Mouse (Mus musculus): Measurements from ENCODE around the gene B4galnt1.
A peak's percentile ranks its signal among the peaks of the same experiment; 100 is the strongest.

Gene B4galnt1

DNA sequence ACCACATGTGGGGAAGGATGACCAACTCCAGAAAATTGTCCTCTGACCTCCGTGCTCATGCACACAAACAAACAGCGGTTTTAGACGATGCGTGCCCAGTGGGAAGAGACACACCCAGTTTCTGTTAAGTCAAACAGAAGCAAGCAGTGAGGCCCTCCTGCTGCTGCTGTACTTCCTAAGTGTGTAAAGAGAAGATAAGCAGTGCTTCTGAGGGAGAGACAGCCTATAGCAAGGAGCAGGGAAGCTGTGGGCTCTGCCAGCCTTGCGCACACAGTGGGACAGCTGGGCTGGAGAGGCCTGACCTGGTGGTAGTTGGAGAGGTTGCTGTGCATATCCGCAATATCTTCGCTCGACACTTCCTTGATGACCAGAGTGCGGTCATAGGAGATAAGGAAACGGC lies 40.3 kb downstream of the B4galnt1 start:
- no peak for DNase-seq (ENCODE audit: inconsistent age in 2 of 2, low spot score in 1 of 2)

DNA sequence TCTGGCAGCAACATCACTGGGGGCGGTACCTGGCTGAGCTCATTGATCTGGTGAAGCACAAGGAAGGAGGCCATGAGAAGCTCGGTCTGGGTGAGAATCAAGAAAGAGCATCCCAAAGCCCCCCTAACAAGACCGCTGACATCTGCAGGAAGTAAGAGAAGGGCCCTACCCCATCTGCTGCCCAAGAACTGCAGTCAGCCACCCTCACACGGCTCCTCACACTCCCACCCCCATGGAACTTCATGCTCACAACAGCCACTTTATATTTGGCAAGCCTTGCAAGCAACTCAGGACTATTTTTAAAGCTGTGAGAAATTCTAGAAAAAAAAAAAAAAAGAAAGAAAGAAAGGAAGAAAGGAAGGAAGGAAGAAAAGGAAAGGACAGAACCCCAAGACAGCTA lies 43.9 kb downstream of the B4galnt1 start:
- DNase-seq (ENCODE audit: inconsistent age in 2 of 2, low spot score in 1 of 2): no peak

DNA sequence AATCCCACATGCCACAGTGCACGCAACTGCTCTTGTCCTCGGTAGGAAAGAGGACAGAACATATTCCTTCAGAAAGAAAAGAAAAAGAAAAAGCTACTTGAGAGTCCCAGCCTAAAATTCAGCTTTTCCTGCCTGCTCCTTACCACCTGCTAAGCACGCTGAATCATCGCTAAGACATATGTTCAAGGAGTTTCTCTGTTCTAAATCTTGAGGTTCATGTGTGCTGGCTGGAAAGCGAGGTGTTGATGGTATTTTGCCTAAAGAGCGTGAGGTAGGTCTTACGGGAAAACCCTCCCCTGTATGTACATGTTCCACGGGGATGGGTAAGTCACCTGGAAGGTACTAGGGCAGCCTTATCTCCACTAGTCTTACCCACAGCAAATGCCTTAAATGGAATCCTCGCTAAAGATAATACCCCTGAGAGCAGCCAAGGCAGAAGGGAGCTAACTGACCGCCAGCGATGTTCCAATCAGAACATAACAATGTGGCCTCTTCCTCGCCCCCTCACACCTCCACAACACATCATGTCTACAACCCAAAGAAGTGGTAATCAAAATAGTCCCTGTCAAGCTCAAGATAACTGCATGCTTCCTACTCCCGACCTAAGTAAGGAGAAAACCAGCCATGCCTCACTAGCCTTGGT lies 45.0 kb downstream of the B4galnt1 start:
- no peak for DNase-seq (ENCODE audit: inconsistent age in 2 of 2, low spot score in 1 of 2)

DNA sequence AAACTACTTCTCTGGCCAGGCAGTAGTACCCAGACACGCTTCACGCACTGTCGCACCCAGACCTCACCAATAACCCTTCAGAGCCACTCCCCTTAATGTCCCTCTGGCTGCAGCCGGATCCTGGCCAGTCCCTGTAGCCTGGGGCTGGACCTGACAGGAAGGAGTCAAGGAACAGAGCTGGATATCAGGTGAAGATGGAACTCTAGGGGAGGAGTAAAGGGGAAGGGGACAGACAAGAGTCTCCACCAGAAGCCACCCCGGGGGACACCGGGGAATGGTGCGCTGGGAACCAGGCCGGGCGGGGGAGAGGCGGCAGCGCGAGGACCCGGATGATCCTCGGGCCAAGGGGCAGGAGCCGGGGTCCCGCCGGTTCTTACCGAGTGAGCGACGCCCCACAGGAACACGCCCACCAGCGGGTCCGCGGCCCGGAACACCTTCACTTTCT lies 46.0 kb downstream of the B4galnt1 start:
- no peak for DNase-seq (ENCODE audit: inconsistent age in 2 of 2, low spot score in 1 of 2)

DNA sequence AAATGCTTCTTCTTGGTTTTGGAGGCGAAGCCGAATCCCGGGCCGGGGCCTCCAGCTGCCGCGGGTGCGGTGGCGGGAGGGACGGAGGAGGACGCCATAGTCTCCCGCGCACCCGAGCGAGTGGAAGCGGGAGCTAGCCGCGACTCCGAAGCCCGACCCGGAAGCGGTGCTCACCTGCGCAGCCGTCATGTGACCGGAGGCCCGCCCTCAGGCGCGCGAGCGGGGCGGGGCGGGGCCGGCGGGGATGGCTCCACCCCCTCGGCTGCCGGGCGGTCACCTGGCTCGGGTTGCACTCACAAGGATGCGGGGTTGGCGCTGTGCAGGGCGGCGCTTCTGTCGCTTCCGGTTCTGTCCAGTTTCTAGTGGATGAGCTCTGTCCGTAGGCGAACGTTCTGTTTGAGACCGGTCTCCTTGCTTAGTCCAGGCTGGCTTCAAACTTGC lies 46.4 kb downstream of the B4galnt1 start, which contains the start of gene Pip4k2c:
Gene Pip4k2c (minus strand): TSS at position 172 of the 441 bp plus-strand sequence.
- DNase-seq (ENCODE audit: inconsistent age in 2 of 2, low spot score in 1 of 2): peak; percentile 96 to 97

GRCm38 (mm10) chr10:127213272-127213671 lies 48.2 kb downstream of the B4galnt1 start:
- peak in 1 of 2 experiments; percentile 24 for DNase-seq (ENCODE audit: inconsistent age in 2 of 2, low spot score in 1 of 2)

DNA sequence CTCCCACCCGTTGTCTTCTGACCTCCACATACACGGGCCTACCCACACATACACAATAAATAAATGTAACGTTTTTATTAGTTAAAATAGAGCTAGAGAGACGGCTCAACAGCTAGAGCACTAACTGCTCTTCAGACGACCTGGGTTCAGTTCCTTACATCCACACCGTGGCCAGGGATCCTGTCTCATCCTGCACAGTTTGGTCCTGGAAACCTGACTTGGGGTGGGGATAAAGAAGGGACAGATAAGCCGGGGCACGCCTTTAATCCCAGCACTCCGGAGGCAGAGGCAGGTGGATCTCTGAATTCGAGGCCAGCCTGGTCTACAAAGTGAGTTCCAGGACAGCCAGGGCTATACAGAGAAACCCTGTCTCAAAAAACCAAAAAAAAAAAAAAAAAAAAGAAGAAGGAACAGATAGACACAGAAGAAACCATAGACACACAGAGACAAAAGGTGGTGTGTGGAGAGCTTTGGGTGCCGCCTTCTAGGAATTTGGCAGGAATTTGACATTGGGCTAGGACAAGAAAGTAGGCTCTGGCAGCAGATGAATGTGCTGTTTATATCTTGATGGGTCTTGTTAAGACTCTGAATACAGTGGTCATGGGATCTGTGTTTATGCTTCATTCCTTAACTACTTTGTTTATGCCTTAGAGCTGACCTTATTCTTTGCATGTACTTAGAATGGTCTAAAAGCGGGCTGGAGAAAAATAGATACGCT lies 48.8 kb downstream of the B4galnt1 start:
- no peak for DNase-seq (ENCODE audit: inconsistent age in 2 of 2, low spot score in 1 of 2)

GRCm38 (mm10) chr10:127214422-127214803 lies 49.4 kb downstream of the B4galnt1 start:
- DNase-seq (ENCODE audit: inconsistent age in 2 of 2, low spot score in 1 of 2): no peak

DNA sequence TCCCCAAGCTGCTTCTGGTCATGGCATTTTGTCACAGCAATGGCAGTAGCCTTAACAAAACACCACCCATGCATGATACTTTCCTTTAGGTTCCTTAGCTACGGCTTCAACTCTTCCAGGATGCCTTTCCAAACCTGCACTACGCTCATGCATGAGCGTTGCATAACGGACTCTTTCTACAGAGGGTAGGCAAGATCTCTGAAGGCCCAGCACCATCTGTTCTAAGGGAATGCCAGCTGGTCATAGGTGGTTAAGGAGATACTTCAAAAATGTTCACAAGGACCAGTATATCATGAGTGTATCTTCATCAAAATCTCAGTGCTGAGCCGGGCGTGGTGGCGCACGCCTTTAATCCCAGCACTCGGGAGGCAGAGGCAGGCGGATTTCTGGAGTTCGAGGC lies 51.4 kb downstream of the B4galnt1 start:
- no peak for DNase-seq (ENCODE audit: inconsistent age in 2 of 2, low spot score in 1 of 2)

DNA sequence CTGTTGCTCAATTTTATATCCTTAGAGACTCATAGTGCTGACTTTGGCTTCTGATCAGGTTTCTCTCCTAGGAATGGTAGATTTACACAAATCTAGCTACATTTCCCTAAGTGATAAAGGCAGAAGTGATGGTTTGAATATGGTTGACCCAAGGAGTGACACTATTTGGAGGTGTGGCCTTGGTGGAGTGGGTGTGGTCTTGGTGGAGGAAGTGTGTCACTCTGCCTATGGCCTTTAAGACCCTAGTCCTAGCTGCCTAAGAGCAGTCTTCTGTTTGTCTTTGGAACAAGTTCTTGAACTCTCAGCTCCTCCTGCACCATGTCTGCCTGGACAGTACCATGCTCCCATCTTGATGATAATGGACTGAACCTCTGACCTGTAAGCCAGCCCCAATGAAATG lies 52.2 kb downstream of the B4galnt1 start:
- no peak for DNase-seq (ENCODE audit: inconsistent age in 2 of 2, low spot score in 1 of 2)

GRCm38 (mm10) chr10:127218339-127218738 lies 53.3 kb downstream of the B4galnt1 start:
- no peak for DNase-seq (ENCODE audit: inconsistent age in 2 of 2, low spot score in 1 of 2)
